Mouse (Mus musculus): ENCODE results near the gene Daxx. TPM values are rescaled to one million over a fixed set of nuclear protein-coding genes. Genes with fewer than 3 reads are reported as not detected.

Daxx gene
- polyA plus RNA-seq (2012; rRNA removed) = 53.9 and 59.5 TPM in 2 replicates

GRCm38 (mm10) chr17:33909077-33909868, at the start of gene Daxx:
TSS of gene Daxx (plus strand) at chr17:33909414.

GRCm38 (mm10) chr17:33873537-33873936, 35.7 kb upstream of the Daxx start, which contains the start of gene Gm7029:
TSS of gene Gm7029 (plus strand) at chr17:33873837.

GRCm38 (mm10) chr17:33890533-33891059, 18.6 kb upstream of the Daxx start, which contains the start of gene Kifc1:
TSS of gene Kifc1 (minus strand) at chr17:33890661.

GRCm38 (mm10) chr17:33904835-33905234, 4.4 kb upstream of the Daxx start, which contains the start of gene Platr17:
TSS of gene Platr17 (plus strand) at chr17:33905135.

GRCm38 (mm10) chr17:33915671-33916250, 6.5 kb downstream of the Daxx start, which contains the start of the genes Tapbp and Zbtb22:
TSS of gene Tapbp (plus strand) at chr17:33915899.
TSS of gene Zbtb22 (plus strand) at chr17:33915904.

GRCm38 (mm10) chr17:33929371-33930279, 20.4 kb downstream of the Daxx start, which contains the start of gene Rgl2:
TSS of gene Rgl2 (plus strand) at chr17:33929543.

GRCm38 (mm10) chr17:33940206-33940805, 31.1 kb downstream of the Daxx start, which contains the start of the genes Pfdn6 and Wdr46:
TSS of gene Pfdn6 (minus strand) at chr17:33940343.
TSS of gene Wdr46 (plus strand) at chr17:33940660.

GRCm38 (mm10) chr17:33951021-33951946, 42.1 kb downstream of the Daxx start, which contains the start of gene B3galt4:
TSS of gene B3galt4 (minus strand) at chr17:33951488.

GRCm38 (mm10) chr17:33955555-33956214, 46.5 kb downstream of the Daxx start, which contains the start of the genes Vps52 and Rps18:
TSS of gene Vps52 (plus strand) at chr17:33955812.
TSS of gene Rps18 (minus strand) at chr17:33956001.

Other genes starting within 250 kb of the Daxx start
- gene Hnrnpm, start 222.6 kb upstream of the Daxx start, polyA plus RNA-seq (2012; rRNA removed) = 145 and 173 TPM in 2 replicates
- 93.6 and 111 TPM in 2 replicates for gene March2, start 190.7 kb upstream of the Daxx start, polyA plus RNA-seq (2012; rRNA removed)
- 589 and 629 TPM in 2 replicates for gene Rab11b, start 148.9 kb upstream of the Daxx start, polyA plus RNA-seq (2012; rRNA removed)
- 133 and 185 TPM in 2 replicates for gene Angptl4, start 127.6 kb upstream of the Daxx start, polyA plus RNA-seq (2012; rRNA removed)
- gene Kank3, start 98.9 kb upstream of the Daxx start, polyA plus RNA-seq (2012; rRNA removed) = 193 and 200 TPM in 2 replicates
- gene Rps28, start 84.9 kb upstream of the Daxx start, polyA plus RNA-seq (2012; rRNA removed) = 1,023 and 1,245 TPM in 2 replicates
- gene Ndufa7, start 84.8 kb upstream of the Daxx start, polyA plus RNA-seq (2012; rRNA removed) = 549 and 689 TPM in 2 replicates
- gene Cd320, start 66.3 kb upstream of the Daxx start, polyA plus RNA-seq (2012; rRNA removed) = 124 and 183 TPM in 2 replicates
- not detected in 2 replicates for gene Gm7029, start 35.6 kb upstream of the Daxx start, polyA plus RNA-seq (2012; rRNA removed)
- 12.1 and 15.3 TPM in 2 replicates for gene Kifc1, start 18.8 kb upstream of the Daxx start, polyA plus RNA-seq (2012; rRNA removed)
- 0.43 TPM in 1 of 2 replicates, not detected in the other for gene Platr17, start 4.3 kb upstream of the Daxx start, polyA plus RNA-seq (2012; rRNA removed)
- gene Tapbp, start 6.5 kb downstream of the Daxx start, polyA plus RNA-seq (2012; rRNA removed) = 189 and 212 TPM in 2 replicates
- 105 and 109 TPM in 2 replicates for gene Zbtb22, start 6.5 kb downstream of the Daxx start, polyA plus RNA-seq (2012; rRNA removed)
- gene Rgl2, start 20.1 kb downstream of the Daxx start, polyA plus RNA-seq (2012; rRNA removed) = 212 and 227 TPM in 2 replicates
- gene Pfdn6, start 30.9 kb downstream of the Daxx start, polyA plus RNA-seq (2012; rRNA removed) = 18.3 and 18.5 TPM in 2 replicates
- gene Wdr46, start 31.2 kb downstream of the Daxx start, polyA plus RNA-seq (2012; rRNA removed) = 26.7 and 33.0 TPM in 2 replicates
- 13.9 and 15.3 TPM in 2 replicates for gene B3galt4, start 42.1 kb downstream of the Daxx start, polyA plus RNA-seq (2012; rRNA removed)
- gene Vps52, start 46.4 kb downstream of the Daxx start, polyA plus RNA-seq (2012; rRNA removed) = 65.4 and 80.8 TPM in 2 replicates
- 733 and 1,224 TPM in 2 replicates for gene Rps18, start 46.6 kb downstream of the Daxx start, polyA plus RNA-seq (2012; rRNA removed)
- 968 and 1,399 TPM in 2 replicates for gene H2-K1, start 90.9 kb downstream of the Daxx start, polyA plus RNA-seq (2012; rRNA removed)
- gene Ring1, start 115.3 kb downstream of the Daxx start, polyA plus RNA-seq (2012; rRNA removed) = 133 and 190 TPM in 2 replicates
- 161 and 192 TPM in 2 replicates for gene H2-Ke6, start 118.6 kb downstream of the Daxx start, polyA plus RNA-seq (2012; rRNA removed)
- 301 and 303 TPM in 2 replicates for gene Slc39a7, start 122.3 kb downstream of the Daxx start, polyA plus RNA-seq (2012; rRNA removed)
- gene Rxrb, start 122.4 kb downstream of the Daxx start, polyA plus RNA-seq (2012; rRNA removed) = 85.3 and 124 TPM in 2 replicates
- 1.5 and 2.2 TPM in 2 replicates for gene Col11a2, start 130.0 kb downstream of the Daxx start, polyA plus RNA-seq (2012; rRNA removed)
- 4.3 and 5.2 TPM in 2 replicates for gene H2-Oa, start 182.9 kb downstream of the Daxx start, polyA plus RNA-seq (2012; rRNA removed)
- gene H2-DMa, start 210.1 kb downstream of the Daxx start, polyA plus RNA-seq (2012; rRNA removed) = 27.4 and 34.5 TPM in 2 replicates
- gene Brd2, start 213.2 kb downstream of the Daxx start, polyA plus RNA-seq (2012; rRNA removed) = 98.9 and 139 TPM in 2 replicates
- 4.9 and 5.2 TPM in 2 replicates for gene H2-DMb2, start 233.9 kb downstream of the Daxx start, polyA plus RNA-seq (2012; rRNA removed)
- 37.1 and 46.2 TPM in 2 replicates for gene H2-DMb1, start 243.7 kb downstream of the Daxx start, polyA plus RNA-seq (2012; rRNA removed)